Mouse (Mus musculus) MEL (cell line): Measurements from ENCODE around the gene Cnot6l. TPM values are rescaled to one million over a fixed set of nuclear protein-coding genes. Genes with fewer than 3 reads are reported as not detected.

Source experiments
- DNase-seq: peaks from one replicate; pipeline ENCODE4 v3.0.0; 2011; ENCODE audit warnings: low read depth, low spot score
- H3K27ac ChIP-seq: 2 replicates; pipeline ENCODE4 v1.5.1; 2012; ENCODE audit warnings: low read depth, mild to moderate bottlenecking, control low read depth, low read length, moderate library complexity; ENCODE audit not compliant: control insufficient read depth
- H3K27me3 ChIP-seq, 2 experiments: fragments of 150-350 bp in 1 of 2; sonication (generic) in 1 of 2; 2 replicates each; pipeline ENCODE4 v1.6.1; 2012; ENCODE audit warnings: low read length in 2 of 2, mild to moderate bottlenecking in 2 of 2, improper control_type of control experiment in 1 of 2, moderate library complexity in 1 of 2; ENCODE audit not compliant: insufficient read depth in 2 of 2, control insufficient read depth in 1 of 2
- H3K36me3 ChIP-seq, 2 experiments: 2 replicates each; pipeline ENCODE4 v1.6.1; 2012 to 2014; ENCODE audit warnings: low read length in 2 of 2, improper control_type of control experiment in 1 of 2, inconsistent platforms in 1 of 2, mild to moderate bottlenecking in 1 of 2; ENCODE audit not compliant: insufficient read depth in 2 of 2, control insufficient read depth in 1 of 2
- H3K4me1 ChIP-seq, 2 experiments: fragments of 150-350 bp in 1 of 2; sonication (generic) in 1 of 2; 2 replicates each; pipeline ENCODE4 v1.6.1; 2012; ENCODE audit warnings: low read length in 2 of 2, improper control_type of control experiment in 1 of 2, mild to moderate bottlenecking in 1 of 2; ENCODE audit not compliant: insufficient read depth in 2 of 2, control insufficient read depth in 1 of 2
- H3K4me3 ChIP-seq, 2 experiments: fragments of 150-350 bp in 1 of 2; sonication (generic) in 1 of 2; 2 replicates each; pipeline ENCODE4 v1.5.1; 2012; ENCODE audit warnings: low read depth in 2 of 2, low read length in 2 of 2, mild to moderate bottlenecking in 2 of 2, moderate library complexity in 2 of 2, control low read depth in 1 of 2, improper control_type of control experiment in 1 of 2; ENCODE audit not compliant: control insufficient read depth in 1 of 2, insufficient read depth in 1 of 2
- H3K79me2 ChIP-seq: 2 replicates; pipeline ENCODE4 v1.6.1; 2012; ENCODE audit warnings: mild to moderate bottlenecking, low read length, moderate library complexity; ENCODE audit not compliant: control insufficient read depth, poor library complexity, insufficient read depth
- H3K9ac ChIP-seq: 2 replicates; pipeline ENCODE4 v1.6.1; 2012; ENCODE audit warnings: low read depth, mild to moderate bottlenecking, control low read depth, low read length, moderate library complexity; ENCODE audit not compliant: control insufficient read depth, poor library complexity, severe bottlenecking
- H3K9me3 ChIP-seq: fragments of 150-350 bp; sonication (generic); replicated peaks from 2 replicates; pipeline ENCODE4 v1.6.1; 2012; ENCODE audit warnings: mild to moderate bottlenecking, low read length, improper control_type of control experiment, moderate library complexity; ENCODE audit not compliant: insufficient read depth
- BHLHE40 ChIP-seq: IDR thresholded peaks from 2 replicates; pipeline ENCODE4 v1.6.1; 2012; ENCODE audit warnings: low read depth, mild to moderate bottlenecking, inconsistent platforms, low read length, improper control_type of control experiment, borderline replicate concordance
- CHD1 ChIP-seq: IDR thresholded peaks from 2 replicates; pipeline ENCODE4 v1.6.1; 2012; ENCODE audit warnings: low read depth, mild to moderate bottlenecking, inconsistent platforms, low read length, improper control_type of control experiment
- CHD2 ChIP-seq: IDR thresholded peaks from 2 replicates; pipeline ENCODE4 v1.6.1; 2011; ENCODE audit warnings: low read length, improper control_type of control experiment
- CTCF ChIP-seq, 3 experiments: IDR thresholded peaks in 2 of 3; conservative IDR thresholded peaks in 1 of 3; 2 replicates each; pipeline ENCODE4 v1.5.1; 2011 to 2012; ENCODE audit warnings: low read length in 3 of 3, low read depth in 2 of 3, mild to moderate bottlenecking in 2 of 3, improper control_type of control experiment in 1 of 3, inconsistent platforms in 1 of 3, mixed read lengths in 1 of 3, moderate library complexity in 1 of 3; ENCODE audit not compliant: control insufficient read depth in 1 of 3, insufficient read depth in 1 of 3, poor library complexity in 1 of 3, severe bottlenecking in 1 of 3
- E2F4 ChIP-seq: IDR thresholded peaks from 2 replicates; pipeline ENCODE4 v1.6.1; 2011; ENCODE audit warnings: low read depth, low read length, improper control_type of control experiment, borderline replicate concordance
- ELF1 ChIP-seq: IDR thresholded peaks from 2 replicates; pipeline ENCODE4 v1.6.1; 2014; ENCODE audit warnings: low read depth, mild to moderate bottlenecking, inconsistent platforms, low read length, improper control_type of control experiment, moderate library complexity
- EP300 ChIP-seq, 2 experiments: IDR thresholded peaks; 2 replicates each; pipeline ENCODE4 v1.6.1; 2011; ENCODE audit warnings: improper control_type of control experiment in 2 of 2, low read length in 2 of 2, low read depth in 1 of 2, mild to moderate bottlenecking in 1 of 2
- ETS1 ChIP-seq: IDR thresholded peaks from 2 replicates; pipeline ENCODE4 v1.6.1; 2012; ENCODE audit warnings: low read depth, mild to moderate bottlenecking, inconsistent platforms, low read length, improper control_type of control experiment, moderate library complexity
- MAFK ChIP-seq: IDR thresholded peaks from 2 replicates; pipeline ENCODE4 v1.6.1; 2011; ENCODE audit warnings: low read depth, mild to moderate bottlenecking, low read length, improper control_type of control experiment, borderline replicate concordance
- MAX ChIP-seq: IDR thresholded peaks from 2 replicates; pipeline ENCODE4 v1.6.1; 2011; ENCODE audit warnings: low read length, improper control_type of control experiment
- MAZ ChIP-seq: IDR thresholded peaks from 2 replicates; pipeline ENCODE4 v1.6.1; 2012; ENCODE audit warnings: low read depth, mild to moderate bottlenecking, inconsistent platforms, low read length, improper control_type of control experiment
- MEF2A ChIP-seq: IDR thresholded peaks from 2 replicates; pipeline ENCODE4 v1.6.1; 2014; ENCODE audit warnings: low read depth, mild to moderate bottlenecking, inconsistent platforms, low read length, improper control_type of control experiment; ENCODE audit not compliant: poor library complexity, insufficient replicate concordance, severe bottlenecking; ENCODE audit errors: extremely low read depth
- MXI1 ChIP-seq: IDR thresholded peaks from 2 replicates; pipeline ENCODE4 v1.6.1; 2011; ENCODE audit warnings: mild to moderate bottlenecking, low read depth, low read length, improper control_type of control experiment
- MYB ChIP-seq: IDR thresholded peaks from 2 replicates; pipeline ENCODE4 v1.6.1; 2011; ENCODE audit warnings: mild to moderate bottlenecking, low read depth, low read length, improper control_type of control experiment
- POLR2AphosphoS2 ChIP-seq: IDR thresholded peaks from 2 replicates; pipeline ENCODE4 v1.6.1; 2011; ENCODE audit warnings: low read length, improper control_type of control experiment
- POLR2AphosphoS5 ChIP-seq: IDR thresholded peaks from 2 replicates; pipeline ENCODE4 v1.6.1; 2012; ENCODE audit warnings: low read depth, borderline replicate concordance, mild to moderate bottlenecking, inconsistent platforms, low read length, moderate library complexity, mixed read lengths
- RAD21 ChIP-seq: IDR thresholded peaks from 2 replicates; pipeline ENCODE4 v1.6.1; 2011; ENCODE audit warnings: mild to moderate bottlenecking, low read depth, low read length, improper control_type of control experiment
- RCOR1 ChIP-seq: IDR thresholded peaks from 2 replicates; pipeline ENCODE4 v1.6.1; 2012; ENCODE audit warnings: low read depth, mild to moderate bottlenecking, inconsistent platforms, low read length, improper control_type of control experiment
- SMC3 ChIP-seq: IDR thresholded peaks from 2 replicates; pipeline ENCODE4 v1.6.1; 2011; ENCODE audit warnings: low read depth, low read length, improper control_type of control experiment
- TAL1 ChIP-seq: IDR thresholded peaks from 2 replicates; pipeline ENCODE4 v1.6.1; 2012; ENCODE audit warnings: mild to moderate bottlenecking, inconsistent platforms, low read length, moderate library complexity, mixed read lengths
- TCF12 ChIP-seq: IDR thresholded peaks from 2 replicates; pipeline ENCODE4 v1.6.1; 2014; ENCODE audit warnings: low read depth, mild to moderate bottlenecking, inconsistent platforms, low read length, improper control_type of control experiment, moderate library complexity
- UBTF ChIP-seq: IDR thresholded peaks from 2 replicates; pipeline ENCODE4 v1.6.1; 2012; ENCODE audit warnings: low read depth, mild to moderate bottlenecking, inconsistent platforms, low read length, improper control_type of control experiment, moderate library complexity, borderline replicate concordance; ENCODE audit not compliant: insufficient read depth
- USF2 ChIP-seq, 2 experiments: IDR thresholded peaks; 2 replicates each; pipeline ENCODE4 v1.6.1; 2011 to 2012; ENCODE audit warnings: improper control_type of control experiment in 2 of 2, low read length in 2 of 2, borderline replicate concordance in 1 of 2, inconsistent platforms in 1 of 2, low read depth in 1 of 2, mild to moderate bottlenecking in 1 of 2; ENCODE audit not compliant: insufficient read depth in 1 of 2
- ZC3H11A ChIP-seq: IDR thresholded peaks from 2 replicates; pipeline ENCODE4 v1.6.1; 2012; ENCODE audit warnings: low read depth, mild to moderate bottlenecking, inconsistent platforms, low read length, improper control_type of control experiment
- ZMIZ1 ChIP-seq: IDR thresholded peaks from 2 replicates; pipeline ENCODE4 v1.6.1; 2012; ENCODE audit warnings: low read depth, mild to moderate bottlenecking, inconsistent platforms, low read length, improper control_type of control experiment, moderate library complexity
- polyA plus RNA-seq, 2 experiments: library from polyadenylated mRNA; stranded (reverse) in 1 of 2; unstranded in 1 of 2; fragments of >175 nt in 1 of 2; fragments of >200 nt in 1 of 2; gene quantifications; 2 replicates each; pipeline versions ENCODE4 v1.2.1 to v1.2.4; 2012; ENCODE audit warnings: low replicate concordance in 2 of 2, low read depth in 1 of 2; ENCODE audit not compliant: insufficient read length in 2 of 2, insufficient read depth in 1 of 2, missing spikeins in 1 of 2
- total RNA-seq: library from RNA; depleted of rRNA; stranded (reverse); fragments of 300-350 nt; gene quantifications from 2 replicates; pipeline ENCODE4 v1.2.3, GENCODE M21; 2012

Gene Cnot6l
- total and polyA plus RNA-seq, 3 experiments, result 10.2 to 21.2 TPM; not detected in 1

DNA sequence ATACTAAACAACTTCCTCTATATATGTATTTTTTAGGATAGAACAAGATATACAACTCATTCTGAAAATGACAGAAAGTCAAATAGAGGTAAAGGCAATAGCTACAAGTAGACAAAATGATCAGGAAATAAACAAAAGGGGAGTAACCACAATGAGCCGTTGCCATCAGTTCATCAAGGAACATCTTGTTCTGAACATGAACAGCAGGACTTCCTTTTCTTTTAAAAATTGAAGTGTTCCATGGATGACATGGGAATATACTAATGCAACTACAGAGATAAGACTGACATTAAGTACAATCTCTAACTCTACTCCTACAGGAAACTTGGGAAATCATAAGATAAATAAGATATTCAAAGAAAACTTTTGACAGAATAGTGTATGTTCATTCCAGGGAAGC is 84.9 kb downstream of the Cnot6l start:
- no peaks in the 10 kb centered on the region for H3K9me3 ChIP-seq
- H3K4me1 ChIP-seq, result no peaks in the 10 kb centered on the region
- H3K79me2 ChIP-seq, result no peaks in the 10 kb centered on the region
- no peak overlapping the region for H3K9ac ChIP-seq
- H3K36me3 ChIP-seq, result peaks cover 0 to 22% of the 10 kb centered on the region in 2 experiments; a peak in 2 of 4 replicates
- no peaks in the 10 kb centered on the region for H3K27me3 ChIP-seq
- no peak overlapping the region for H3K4me3 ChIP-seq
- no peak for DNase-seq
- H3K27ac ChIP-seq, result no peak overlapping the region
- TF ChIP-seq EP300 (IDR thresholded peaks at IDR 0.05; ENCODE audit: low read depth in 1 of 2, low read length in 2 of 2) (no peak), MAFK (no peak), POLR2AphosphoS2 (no peak), MEF2A (no peak), ZC3H11A (no peak), UBTF (no peak), ETS1 (no peak), MXI1 (no peak), CHD2 (no peak), ZMIZ1 (no peak), MYB (no peak), MAX (no peak), USF2 (IDR thresholded peaks at IDR 0.05; ENCODE audit: borderline replicate concordance in 1 of 2, insufficient read depth in 1 of 2, low read depth in 1 of 2, low read length in 2 of 2) (no peak), SMC3 (no peak)

DNA sequence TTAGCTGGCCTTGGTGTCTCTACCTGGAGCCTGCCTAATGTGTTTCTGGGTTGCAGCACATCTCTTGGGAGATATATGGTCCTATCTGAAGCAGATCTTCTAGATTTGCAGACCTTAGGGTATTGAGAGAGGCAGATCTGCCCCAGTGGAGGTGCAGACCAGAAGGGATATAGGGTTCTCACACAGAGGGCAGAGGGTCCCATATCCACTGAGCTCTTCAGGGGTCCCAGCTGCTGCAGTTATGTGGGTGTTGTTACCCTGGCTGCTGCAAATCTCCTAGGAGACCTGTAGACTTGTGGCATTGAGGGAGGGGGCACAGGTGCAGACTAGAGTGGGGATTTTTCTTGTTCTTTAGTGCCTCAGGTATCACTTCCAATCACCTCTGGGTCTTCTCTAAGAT is 98.4 kb downstream of the Cnot6l start:
- Histone ChIP-seq H3K9me3 (no peaks in the 10 kb centered on the region), H3K4me3 (no peak overlapping the region), H3K4me1 (no peaks in the 10 kb centered on the region), H3K36me3 (no peaks in the 10 kb centered on the region), H3K27ac (no peak overlapping the region), H3K27me3 (no peaks in the 10 kb centered on the region), H3K79me2 (no peaks in the 10 kb centered on the region), H3K9ac (no peak overlapping the region)
- no peak for DNase-seq
- no peak for TF ChIP-seq RAD21
- TF ChIP-seq RCOR1, result no peak
- no peak for TF ChIP-seq BHLHE40
- TF ChIP-seq CTCF (IDR thresholded peaks at IDR 0.05 in 2 of 3, conservative IDR thresholded peaks at IDR 0.05 in 1 of 3; ENCODE audit: control insufficient read depth in 1 of 3, insufficient read depth in 1 of 3, low read depth in 2 of 3, low read length in 3 of 3, poor library complexity in 1 of 3, severe bottlenecking in 1 of 3), result no peak
- TF ChIP-seq E2F4, result no peak
- TF ChIP-seq POLR2AphosphoS2, result no peak
- no peak for TF ChIP-seq UBTF
- TF ChIP-seq ZC3H11A, result no peak
- no peak for TF ChIP-seq TCF12
- no peak for TF ChIP-seq POLR2AphosphoS5
- no peak for TF ChIP-seq EP300 (IDR thresholded peaks at IDR 0.05; ENCODE audit: low read depth in 1 of 2, low read length in 2 of 2)
- no peak for TF ChIP-seq ELF1
- no peak for TF ChIP-seq MAZ
- no peak for TF ChIP-seq MAX
- TF ChIP-seq CHD1, result no peak
- TF ChIP-seq TAL1, result no peak
- TF ChIP-seq MXI1, result no peak
- TF ChIP-seq MEF2A, result no peak
